Mouse (Mus musculus): Measurements from ENCODE around the gene Nkain2. TPM values are rescaled to one million over a fixed set of nuclear protein-coding genes. Genes with fewer than 3 reads are reported as not detected.
"Not testable (repeated sequence)": the region's sequence is repeated elsewhere in the genome, so short reads cannot be mapped to it uniquely, and the experiment has no call there.

Gene Nkain2
- total RNA-seq, 2 experiments from 2014 or later: 27.1 to 28.1 TPM

GRCm38 (mm10) chr10:32706579-32706978, 183.7 kb downstream of the Nkain2 start:
- peak; percentile 57 for TF ChIP-seq CTCF (conservative IDR thresholded peaks at IDR 0.05)
- not testable (repeated sequence) for H3K27ac ChIP-seq; H3K4me3 ChIP-seq; DNase-seq (ENCODE audit: low spot score in 2 of 2)

DNA sequence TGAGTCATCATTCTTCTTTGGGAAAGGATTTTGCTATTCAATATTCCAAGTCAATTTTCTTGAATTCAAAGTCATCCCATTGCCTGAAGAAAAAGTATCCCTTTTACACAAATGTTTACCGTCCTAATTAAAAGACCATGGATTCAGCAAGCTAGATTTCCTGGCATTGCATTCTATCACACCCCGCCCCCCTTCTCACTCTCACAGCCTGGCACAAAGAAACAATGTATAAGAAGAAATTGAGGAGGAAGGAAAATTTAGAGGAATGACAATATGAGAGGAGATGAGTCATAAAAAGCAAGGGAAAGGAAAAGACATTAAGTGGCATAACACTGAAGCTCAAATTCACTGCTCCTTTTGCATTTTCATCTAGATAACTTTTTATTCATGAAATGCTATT, 193.6 kb downstream of the Nkain2 start:
- no peak overlapping the region for H3K27ac ChIP-seq
- no peak for TF ChIP-seq CTCF (conservative IDR thresholded peaks at IDR 0.05)
- no peak for DNase-seq (ENCODE audit: low spot score in 2 of 2)
- no peak overlapping the region for H3K4me3 ChIP-seq

GRCm38 (mm10) chr10:32684548-32684947, 205.7 kb downstream of the Nkain2 start:
- no peak for TF ChIP-seq CTCF (conservative IDR thresholded peaks at IDR 0.05)
- H3K4me3 ChIP-seq: no peak overlapping the region
- no peak overlapping the region for H3K27ac ChIP-seq
- no peak for DNase-seq (ENCODE audit: low spot score in 2 of 2)

- no peak for TF ChIP-seq CTCF (conservative IDR thresholded peaks at IDR 0.05)
- no peak overlapping the region for H3K27ac ChIP-seq
- DNase-seq (ENCODE audit: low spot score in 2 of 2): no peak
- no peak overlapping the region for H3K4me3 ChIP-seq
Observed at GRCm38 (mm10) chr10:32640256-32640655, 250.0 kb downstream of the Nkain2 start.

DNA sequence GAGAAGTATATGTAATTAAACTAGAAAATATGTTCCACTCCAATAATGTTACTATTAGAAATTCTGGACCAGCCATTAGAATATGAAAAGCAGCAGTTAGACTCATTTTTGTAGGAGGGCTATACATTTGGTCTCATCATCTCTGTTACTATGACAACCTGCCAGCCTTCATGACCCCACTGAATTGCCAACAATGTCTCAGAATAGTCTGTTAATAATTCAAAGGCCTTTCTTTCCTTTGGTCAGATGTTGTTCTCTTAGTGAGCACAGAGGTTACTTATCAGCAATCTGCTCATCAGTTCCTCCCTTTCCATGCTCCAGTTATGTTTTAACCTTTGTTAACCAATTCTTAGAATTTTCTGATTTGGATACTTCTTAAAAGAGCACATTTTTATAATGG, 251.1 kb downstream of the Nkain2 start:
- no peak for TF ChIP-seq CTCF (conservative IDR thresholded peaks at IDR 0.05)
- DNase-seq (ENCODE audit: low spot score in 2 of 2): no peak
- Histone ChIP-seq H3K27ac (no peak overlapping the region), H3K4me3 (no peak overlapping the region)

DNA sequence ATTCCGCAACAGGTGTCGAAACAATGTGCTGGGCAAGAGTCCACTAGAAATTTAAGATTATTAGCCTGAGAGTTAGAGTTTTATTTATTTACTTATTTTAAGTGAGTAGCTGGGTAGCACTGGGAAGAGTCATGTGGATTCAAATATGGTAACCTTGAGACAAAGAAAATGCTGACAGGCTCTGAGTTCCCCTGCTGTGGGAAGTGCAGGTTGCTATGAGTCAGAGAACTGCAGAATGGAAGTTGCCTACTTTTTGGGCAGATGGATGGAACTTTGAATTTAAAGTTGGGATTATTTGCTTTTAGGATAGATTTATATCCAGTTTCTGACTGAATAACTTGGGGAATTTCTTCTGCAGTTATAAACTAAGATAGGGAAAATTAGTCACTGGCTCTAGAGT, 259.2 kb downstream of the Nkain2 start:
- Histone ChIP-seq H3K4me3 (no peak overlapping the region), H3K27ac (peak overlapping the region; percentile 16; the same call in 1 of the 2 replicates)
- no peak for DNase-seq (ENCODE audit: low spot score in 2 of 2)
- no peak for TF ChIP-seq CTCF (conservative IDR thresholded peaks at IDR 0.05)

DNA sequence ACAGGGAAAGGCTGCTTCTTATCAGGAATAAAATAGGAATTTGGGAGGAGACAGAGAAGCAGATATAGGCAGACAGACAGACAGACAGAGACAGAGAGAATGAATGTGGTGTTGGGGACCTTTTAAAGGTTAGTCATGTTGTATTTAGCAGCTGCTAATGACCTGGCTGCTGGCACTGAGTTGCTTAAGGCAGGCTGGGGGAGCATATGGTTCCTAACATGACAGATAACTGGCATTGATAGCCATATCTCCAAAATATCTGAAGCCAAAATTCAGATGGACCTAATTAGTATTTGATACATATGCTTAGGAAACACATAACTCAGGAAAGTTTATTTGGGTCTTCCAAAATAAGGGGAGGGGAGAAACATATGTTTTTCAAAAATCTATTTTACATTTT, 285.8 kb downstream of the Nkain2 start:
- H3K4me3 ChIP-seq: no peak overlapping the region
- no peak overlapping the region for H3K27ac ChIP-seq
- TF ChIP-seq CTCF (conservative IDR thresholded peaks at IDR 0.05): no peak
- DNase-seq (ENCODE audit: low spot score in 2 of 2): no peak

- no peak overlapping the region for H3K27ac ChIP-seq
- TF ChIP-seq CTCF (conservative IDR thresholded peaks at IDR 0.05): no peak
- DNase-seq (ENCODE audit: low spot score in 2 of 2): peak in 1 of 2 experiments; percentile 0
- no peak overlapping the region for H3K4me3 ChIP-seq
Observed at GRCm38 (mm10) chr10:32602798-32603197, 287.5 kb downstream of the Nkain2 start.

DNA sequence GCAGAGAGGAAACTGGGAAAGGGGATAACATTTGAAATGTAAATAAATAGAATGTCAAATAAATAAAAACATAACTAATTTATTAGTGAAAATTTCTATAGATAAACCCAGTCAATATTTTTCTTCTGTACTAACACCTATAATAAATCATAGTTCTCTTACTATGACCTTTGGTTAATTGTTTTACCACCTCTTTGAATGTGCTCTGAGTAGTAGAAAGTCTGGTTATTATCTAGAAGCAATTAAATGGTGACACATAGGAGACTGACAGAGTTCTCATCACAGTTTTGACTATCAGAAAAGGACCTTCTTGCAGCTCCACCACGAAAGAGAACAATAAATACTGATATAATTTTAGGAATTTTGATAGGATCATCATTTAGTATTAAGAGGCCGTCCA, 295.3 kb downstream of the Nkain2 start:
- H3K27ac ChIP-seq: no peak overlapping the region
- TF ChIP-seq CTCF (conservative IDR thresholded peaks at IDR 0.05): no peak
- DNase-seq (ENCODE audit: low spot score in 2 of 2): no peak
- no peak overlapping the region for H3K4me3 ChIP-seq

GRCm38 (mm10) chr10:32577276-32577580, 313.0 kb downstream of the Nkain2 start:
- TF ChIP-seq CTCF (conservative IDR thresholded peaks at IDR 0.05): no peak
- no peak for DNase-seq (ENCODE audit: low spot score in 2 of 2)
- H3K27ac ChIP-seq: no peak overlapping the region
- no peak overlapping the region for H3K4me3 ChIP-seq

- no peak for TF ChIP-seq CTCF (conservative IDR thresholded peaks at IDR 0.05)
- no peak overlapping the region for H3K27ac ChIP-seq
- H3K4me3 ChIP-seq: no peak overlapping the region
- DNase-seq (ENCODE audit: low spot score in 2 of 2): no peak
Observed at GRCm38 (mm10) chr10:32576559-32577275, 313.5 kb downstream of the Nkain2 start.

DNA sequence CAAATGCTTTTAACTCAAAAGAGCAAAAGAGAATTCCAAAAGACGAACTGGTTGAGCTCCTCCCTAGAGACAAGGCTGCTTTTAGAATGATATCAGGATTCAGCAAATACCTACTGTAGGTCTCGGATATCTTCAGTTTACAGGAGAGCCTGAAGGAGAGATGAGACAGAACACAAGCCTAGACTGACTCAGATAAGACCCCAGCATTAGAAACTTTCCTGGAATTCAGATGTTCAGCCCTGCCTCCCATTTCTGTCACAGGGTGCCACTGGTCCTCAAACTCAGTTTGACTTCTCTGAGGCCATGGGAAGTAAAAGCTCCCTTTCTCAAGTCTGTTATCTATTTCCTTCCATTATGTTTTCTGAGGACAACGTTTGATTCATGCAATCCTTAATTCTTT, 332.6 kb downstream of the Nkain2 start:
- no peak overlapping the region for H3K27ac ChIP-seq
- TF ChIP-seq CTCF (conservative IDR thresholded peaks at IDR 0.05): no peak
- H3K4me3 ChIP-seq: no peak overlapping the region
- no peak for DNase-seq (ENCODE audit: low spot score in 2 of 2)

GRCm38 (mm10) chr10:32536057-32536456, 354.2 kb downstream of the Nkain2 start:
- Histone ChIP-seq H3K4me3 (no peak overlapping the region), H3K27ac (no peak overlapping the region)
- no peak for TF ChIP-seq CTCF (conservative IDR thresholded peaks at IDR 0.05)
- DNase-seq (ENCODE audit: low spot score in 2 of 2): no peak

GRCm38 (mm10) chr10:32510821-32511220, 379.4 kb downstream of the Nkain2 start:
- no peak for TF ChIP-seq CTCF (conservative IDR thresholded peaks at IDR 0.05)
- Histone ChIP-seq H3K27ac (no peak overlapping the region), H3K4me3 (no peak overlapping the region)
- DNase-seq (ENCODE audit: low spot score in 2 of 2): no peak
